Mouse (Mus musculus) hindbrain, embryonic 16.5 days (tissue): ENCODE results near the gene Vps45. TPM values are rescaled to one million over a fixed set of nuclear protein-coding genes. Genes with fewer than 3 reads are reported as not detected.

Experiments used
- ATAC-seq: fragments of 200-750 bp; cut with Nextera tagmentation; 2 replicates; pipeline ENCODE4 v1.8.0; 2017; ENCODE audit warnings: moderate TSS enrichment, moderate library complexity
- H3K27ac ChIP-seq: fragments of 300-500 bp; sonication (generic); 2 replicates; pipeline ENCODE4 v1.5.1; 2014; ENCODE audit warnings: low read depth, mild to moderate bottlenecking, control low read depth, low read length, moderate library complexity
- H3K27me3 ChIP-seq: fragments of 300-500 bp; sonication (generic); replicated peaks from 2 replicates; pipeline ENCODE4 v1.6.1; 2014; ENCODE audit warnings: low read length; ENCODE audit not compliant: control insufficient read depth, insufficient read depth
- H3K36me3 ChIP-seq: fragments of 300-500 bp; sonication (generic); 2 replicates; pipeline ENCODE4 v1.6.1; 2014; ENCODE audit warnings: mild to moderate bottlenecking, low read length, moderate library complexity, mixed read lengths; ENCODE audit not compliant: control insufficient read depth, insufficient read depth
- H3K4me1 ChIP-seq: fragments of 300-500 bp; sonication (generic); 2 replicates; pipeline ENCODE4 v1.6.1; 2014; ENCODE audit warnings: low read depth, low read length; ENCODE audit not compliant: control insufficient read depth, insufficient read depth
- H3K4me2 ChIP-seq: fragments of 300-500 bp; sonication (generic); 2 replicates; pipeline ENCODE4 v1.6.1; 2014; ENCODE audit warnings: mild to moderate bottlenecking, low read length, control low read depth, moderate library complexity
- H3K4me3 ChIP-seq: fragments of 300-500 bp; sonication (generic); 2 replicates; pipeline ENCODE4 v1.5.1; 2014; ENCODE audit warnings: mild to moderate bottlenecking, low read length, control low read depth, moderate library complexity
- H3K9ac ChIP-seq: fragments of 300-500 bp; sonication (generic); 2 replicates; pipeline ENCODE4 v1.6.1; 2014; ENCODE audit warnings: low read depth, mild to moderate bottlenecking, control low read depth, low read length, moderate library complexity
- H3K9me3 ChIP-seq: fragments of 300-500 bp; sonication (generic); 2 replicates; pipeline ENCODE4 v1.6.1; 2014; ENCODE audit warnings: mild to moderate bottlenecking, low read length, moderate library complexity; ENCODE audit not compliant: control insufficient read depth
- WGBS: fragments of 180-500 bp; shearing (Covaris S2); extraction: QIAGEN DNeasy Blood & Tissue Kit; methylation state at CpG from one replicate; pipeline ENCODE4 v1.1.7; 2014; 5-methylcytosine and 5-hydroxymethylcytosine counted together
- polyA plus RNA-seq: library from polyadenylated mRNA; unstranded; fragments of >200 nt; fragmentation: Nextera tagmentation; extraction: Ambion mirVana; gene quantifications from 2 replicates; pipeline ENCODE4 v1.2.1, GENCODE M21; 2015

Vps45 gene
- polyA plus RNA-seq, 1 experiment from 2014 or later = 60.8 TPM

- no peak for ATAC-seq
- 88% methylated on average over 13 of the region's 13 CpGs for WGBS
- Histone ChIP-seq H3K27ac (no peak overlapping the region), H3K4me1 (no peaks in the 10 kb centered on the region), H3K9ac (no peak overlapping the region), H3K36me3 (no peaks in the 10 kb centered on the region), H3K4me2 (no peak overlapping the region), H3K9me3 (no peaks in the 10 kb centered on the region), H3K27me3 (no peaks in the 10 kb centered on the region), H3K4me3 (no peak overlapping the region)
Observed at GRCm38 (mm10) chr3:96094203-96094602, 35.9 kb upstream of the Vps45 start.

- no peak for ATAC-seq
- no peak overlapping the region for H3K4me3 ChIP-seq
- H3K4me1 ChIP-seq = no peaks in the 10 kb centered on the region
- no peaks in the 10 kb centered on the region for H3K27me3 ChIP-seq
- WGBS = 68% methylated on average over 13 of the region's 13 CpGs
- no peak overlapping the region for H3K9ac ChIP-seq
- no peak overlapping the region for H3K4me2 ChIP-seq
- H3K9me3 ChIP-seq = no peaks in the 10 kb centered on the region
- no peak overlapping the region for H3K27ac ChIP-seq
- H3K36me3 ChIP-seq = no peaks in the 10 kb centered on the region
Observed at GRCm38 (mm10) chr3:96093509-96093908, 35.2 kb upstream of the Vps45 start.

- Histone ChIP-seq H3K4me2 (no peak overlapping the region), H3K9ac (no peak overlapping the region), H3K4me3 (no peak overlapping the region), H3K27ac (no peak overlapping the region), H3K4me1 (no peaks in the 10 kb centered on the region), H3K27me3 (no peaks in the 10 kb centered on the region), H3K36me3 (no peaks in the 10 kb centered on the region), H3K9me3 (no peaks in the 10 kb centered on the region)
- ATAC-seq = no peak
- 69% methylated on average over 6 of the region's 6 CpGs for WGBS
Observed at GRCm38 (mm10) chr3:96091966-96092365, 33.7 kb upstream of the Vps45 start.

- 69% methylated on average over 2 of the region's 2 CpGs for WGBS
- Histone ChIP-seq H3K36me3 (no peaks in the 10 kb centered on the region), H3K27ac (no peak overlapping the region), H3K9me3 (no peaks in the 10 kb centered on the region), H3K4me3 (no peak overlapping the region), H3K27me3 (no peaks in the 10 kb centered on the region), H3K4me2 (no peak overlapping the region), H3K4me1 (no peaks in the 10 kb centered on the region), H3K9ac (no peak overlapping the region)
- ATAC-seq = no peak
Observed at GRCm38 (mm10) chr3:96091146-96091545, 32.9 kb upstream of the Vps45 start.

- Histone ChIP-seq H3K4me1 (no peaks in the 10 kb centered on the region), H3K4me2 (no peak overlapping the region), H3K27me3 (no peaks in the 10 kb centered on the region), H3K4me3 (no peak overlapping the region), H3K36me3 (no peaks in the 10 kb centered on the region), H3K9ac (no peak overlapping the region), H3K9me3 (no peaks in the 10 kb centered on the region), H3K27ac (no peak overlapping the region)
- 73% methylated on average over 2 of the region's 2 CpGs for WGBS
- no peak for ATAC-seq
Observed at GRCm38 (mm10) chr3:96089882-96090489, 31.7 kb upstream of the Vps45 start.

GRCm38 (mm10) chr3:96087801-96088200, 29.5 kb upstream of the Vps45 start:
- Histone ChIP-seq H3K9ac (no peak overlapping the region), H3K4me2 (no peak overlapping the region), H3K4me3 (no peak overlapping the region), H3K9me3 (no peaks in the 10 kb centered on the region), H3K36me3 (no peaks in the 10 kb centered on the region), H3K4me1 (no peaks in the 10 kb centered on the region), H3K27ac (no peak overlapping the region), H3K27me3 (no peaks in the 10 kb centered on the region)
- ATAC-seq = no peak
- WGBS = 81% methylated on average over 4 of the region's 4 CpGs

GRCm38 (mm10) chr3:96087219-96087618, 29.0 kb upstream of the Vps45 start:
- Histone ChIP-seq H3K36me3 (no peaks in the 10 kb centered on the region), H3K9ac (no peak overlapping the region), H3K27me3 (no peaks in the 10 kb centered on the region), H3K9me3 (no peaks in the 10 kb centered on the region), H3K4me2 (no peak overlapping the region), H3K27ac (no peak overlapping the region), H3K4me1 (no peaks in the 10 kb centered on the region), H3K4me3 (no peak overlapping the region)
- WGBS = 66% methylated on average over 2 of the region's 2 CpGs
- ATAC-seq = no peak

GRCm38 (mm10) chr3:96084146-96084755, 26.0 kb upstream of the Vps45 start:
- WGBS = 75% methylated on average over 10 of the region's 10 CpGs
- no peak for ATAC-seq
- Histone ChIP-seq H3K4me1 (no peaks in the 10 kb centered on the region), H3K4me3 (no peak overlapping the region), H3K27me3 (no peaks in the 10 kb centered on the region), H3K9me3 (no peaks in the 10 kb centered on the region), H3K36me3 (no peaks in the 10 kb centered on the region), H3K27ac (no peak overlapping the region), H3K4me2 (no peak overlapping the region), H3K9ac (no peak overlapping the region)

- H3K9ac ChIP-seq = no peak overlapping the region
- H3K27ac ChIP-seq = no peak overlapping the region
- H3K9me3 ChIP-seq = no peaks in the 10 kb centered on the region
- WGBS = 63% methylated on average over 15 of the region's 15 CpGs
- H3K27me3 ChIP-seq = no peaks in the 10 kb centered on the region
- no peaks in the 10 kb centered on the region for H3K4me1 ChIP-seq
- ATAC-seq = no peak
- no peaks in the 10 kb centered on the region for H3K36me3 ChIP-seq
- no peak overlapping the region for H3K4me2 ChIP-seq
- no peak overlapping the region for H3K4me3 ChIP-seq
Observed at GRCm38 (mm10) chr3:96082714-96083508, 24.6 kb upstream of the Vps45 start.
